9 mouse cellular contexts compared by ENCODE assay signal in the genomic region with DNA sequence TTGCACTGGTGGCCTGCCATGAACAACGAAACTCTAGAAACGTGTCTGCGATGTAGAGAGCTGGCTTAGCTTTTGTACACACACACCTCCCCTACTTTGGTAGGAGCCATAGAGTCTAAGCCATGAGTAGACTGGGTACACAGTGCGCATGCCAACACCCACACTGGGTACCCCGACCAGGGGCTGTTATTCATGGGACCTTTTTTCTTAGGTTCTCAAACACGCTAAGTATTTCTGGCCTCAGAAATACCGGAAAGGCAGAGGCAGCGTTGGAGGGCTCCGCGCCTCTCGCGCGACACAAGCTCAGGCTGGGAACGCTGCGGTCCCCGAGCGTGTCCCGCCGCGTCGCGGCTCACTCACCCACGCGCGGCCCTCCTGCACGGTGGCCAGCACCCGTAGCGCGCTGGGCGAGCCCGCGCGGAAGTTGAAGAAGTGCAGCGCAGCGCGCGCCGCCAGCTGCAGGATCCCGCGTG. TPM values are rescaled to one million over a fixed set of nuclear protein-coding genes. Genes with fewer than 3 reads are reported as not detected.
DNase-seq lines count a peak whose midpoint lies in the region; ATAC-seq lines count a peak whose summit lies in the region.
"Had no signal": no experiment of that assay in that cellular context is flagged by ENCODE, and none has a peak within 500 bp of the region (broad histone marks: within the 10 kb centered on the region; RNA-seq: fewer than 3 reads in every experiment).

No protein-coding gene starts in this region.

- H3K27ac ChIP-seq in hindbrain, embryonic 16.5 days (ENCODE audit: low read depth, low read length) = no peak overlapping the region
- H3K27ac ChIP-seq in lung, embryonic 16.5 days (ENCODE audit: low read length) = no peak overlapping the region

- peak overlapping the region; percentile 100 for H3K4me2 ChIP-seq in hindbrain, embryonic 16.5 days (ENCODE audit: low read length)
- peak overlapping the region; percentile 99 for H3K4me2 ChIP-seq in lung, embryonic 16.5 days (ENCODE audit: low read depth, low read length)

- H3K9me3 ChIP-seq in hindbrain, embryonic 16.5 days (ENCODE audit: control insufficient read depth, low read length) = no peaks in the 10 kb centered on the region
- no peaks in the 10 kb centered on the region for H3K9me3 ChIP-seq in lung, embryonic 16.5 days (ENCODE audit: control insufficient read depth, low read length)

- peaks cover 18% of the 10 kb centered on the region for H3K27me3 ChIP-seq in hindbrain, embryonic 16.5 days (replicated peaks; ENCODE audit: control insufficient read depth, insufficient read depth, low read length)
- peaks cover 15% of the 10 kb centered on the region for H3K27me3 ChIP-seq in lung, embryonic 16.5 days (ENCODE audit: control insufficient read depth, insufficient read depth, low read depth, low read length)

- WGBS in hindbrain, embryonic 16.5 days = 4% methylated on average over 40 of the region's 40 CpGs
- WGBS in lung, embryonic 16.5 days = 4% methylated on average over 28 of the region's 40 CpGs

- peak overlapping the region; percentile 70 for H3K9ac ChIP-seq in hindbrain, embryonic 16.5 days (ENCODE audit: low read depth, low read length)
- peak overlapping the region; percentile 74 for H3K9ac ChIP-seq in lung, embryonic 16.5 days (ENCODE audit: low read length)

- peak; percentile 6 to 10 for DNase-seq in cerebellum, postnatal 36 days
- DNase-seq in cerebellum, postnatal 25 days = no peak
- DNase-seq in urinary bladder, postnatal 14 days (ENCODE audit: low spot score) = peak; percentile 4
- DNase-seq in urinary bladder, postnatal 10 days (ENCODE audit: low spot score) = no peak
- peak; percentile 21 for DNase-seq in right cerebral cortex, postnatal 25 days
- no peak for DNase-seq in layer of hippocampus, postnatal 25 days (ENCODE audit: extremely low spot score in 1 of 2, low spot score in 1 of 2)

- peak overlapping the region; percentile 74 for H3K4me3 ChIP-seq in hindbrain, embryonic 16.5 days (ENCODE audit: low read length)
- peak overlapping the region; percentile 57 for H3K4me3 ChIP-seq in lung, embryonic 16.5 days (ENCODE audit: low read length)

- H3K36me3 ChIP-seq in hindbrain, embryonic 16.5 days (ENCODE audit: control insufficient read depth, insufficient read depth, low read length) = no peaks in the 10 kb centered on the region
- H3K36me3 ChIP-seq in lung, embryonic 16.5 days (ENCODE audit: control insufficient read depth, insufficient read depth, low read length) = no peaks in the 10 kb centered on the region

- H3K4me1 ChIP-seq in hindbrain, embryonic 16.5 days (ENCODE audit: control insufficient read depth, insufficient read depth, low read depth, low read length) = peaks cover 6% of the 10 kb centered on the region; the same call in 1 of the 2 replicates
- H3K4me1 ChIP-seq in lung, embryonic 16.5 days (replicated peaks; ENCODE audit: control insufficient read depth, insufficient read depth, low read length) = no peaks in the 10 kb centered on the region; the same call in 1 of the 2 replicates

- peak; percentile 68; the same call in 1 of the 2 replicates for ATAC-seq in hindbrain, embryonic 16.5 days
- ATAC-seq in lung, embryonic 16.5 days (ENCODE audit: low read depth) = peak; percentile 58

RNA-seq across cellular contexts. Expression of a gene that starts 0.5 kb away (rescaled TPM):
- polyA plus RNA-seq in hindbrain, embryonic 16.5 days (2015; fragmentation: Nextera tagmentation; extraction: Ambion mirVana) = 2.4 and 2.7 TPM in 2 replicates
- polyA plus RNA-seq in lung, embryonic 16.5 days (2015; fragmentation: Nextera tagmentation; extraction: Ambion mirVana) = 5.1 and 5.2 TPM in 2 replicates
- 1 to 10 TPM; 1.2 to 1.7 TPM for total RNA-seq in layer of hippocampus, postnatal 25 days (2021)
- polyA plus RNA-seq: C2C12 had no signal

RNA-seq across cellular contexts. Expression of a gene that starts 51.1 kb away (rescaled TPM):
- polyA plus RNA-seq in hindbrain, embryonic 16.5 days (2015; fragmentation: Nextera tagmentation; extraction: Ambion mirVana) = 189 and 198 TPM in 2 replicates
- polyA plus RNA-seq in lung, embryonic 16.5 days (2015; fragmentation: Nextera tagmentation; extraction: Ambion mirVana) = 185 and 190 TPM in 2 replicates
- 10 to 100 TPM; 50.3 to 52.2 TPM for total RNA-seq in layer of hippocampus, postnatal 25 days (2021)

Comparison
In these comparisons a context has a peak if more than half of its experiments do, and no peak if none do; other contexts are left out.
1. DNase-seq: peak in cerebellum, postnatal 36 days (2 of 2), urinary bladder, postnatal 14 days (single experiment) and right cerebral cortex, postnatal 25 days (single experiment); none in cerebellum, postnatal 25 days (0 of 2), urinary bladder, postnatal 10 days (single experiment) and layer of hippocampus, postnatal 25 days (0 of 2).